In the genomic region with DNA sequence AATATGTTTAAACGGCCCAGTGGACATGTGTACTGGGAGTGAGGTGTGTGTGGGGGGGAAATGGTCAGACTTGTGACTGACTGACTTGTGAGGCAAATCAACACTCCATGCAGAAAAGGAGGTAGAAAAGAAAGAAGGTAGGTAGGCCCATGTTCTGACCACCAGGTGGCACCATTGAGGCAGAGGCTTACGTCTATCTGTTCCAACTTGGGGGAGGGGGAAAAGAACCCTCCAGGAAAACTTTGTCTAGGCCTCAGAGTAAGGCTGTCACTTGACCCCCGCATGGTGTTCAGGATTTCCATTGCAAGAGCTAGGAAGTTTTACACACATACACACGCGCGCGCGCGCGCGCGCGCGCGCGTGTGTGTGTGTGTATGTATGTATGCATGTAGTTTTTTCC, we compare ENCODE assay signal across 8 mouse cellular contexts. TPM values are rescaled to one million over a fixed set of nuclear protein-coding genes. Genes with fewer than 3 reads are reported as not detected.
DNase-seq lines count a peak whose midpoint lies in the region; ATAC-seq and TF ChIP-seq lines count a peak whose summit lies in the region.

No protein-coding gene starts in this region.

- H3K36me3 ChIP-seq in hindbrain, postnatal 0 days (ENCODE audit: insufficient read depth, low read length), result no peaks in the 10 kb centered on the region
- H3K36me3 ChIP-seq in megakaryocyte, embryonic 14.5 days (replicated peaks; ENCODE audit: low read length), result peaks cover 11% of the 10 kb centered on the region

- ATAC-seq in activated CD4-positive, CD25-positive, alpha-beta regulatory T cell, adult 4 months, result peak; percentile 30
- peak; percentile 51 for ATAC-seq in hindbrain, postnatal 0 days

- H3K4me1 ChIP-seq in hindbrain, postnatal 0 days (ENCODE audit: insufficient read depth, low read length), result peaks cover 12% of the 10 kb centered on the region
- H3K4me1 ChIP-seq in megakaryocyte, embryonic 14.5 days, result peaks cover 57% of the 10 kb centered on the region

- H3K9ac ChIP-seq in hindbrain, postnatal 0 days (replicated peaks; ENCODE audit: low read length), result no peak overlapping the region

- DNase-seq in cerebellum, postnatal 36 days, result peak; percentile 71 to 75
- peak; percentile 77 for DNase-seq in gastrocnemius, adult 18-20 months (ENCODE audit: low spot score)
- peak; percentile 91 for DNase-seq in hindbrain, postnatal 0 days (ENCODE audit: low spot score)
- DNase-seq in left cerebral cortex, adult 8-10 months (ENCODE audit: low spot score in 2 of 2), result peak; percentile 20 to 45
- peak; percentile 30 for DNase-seq in right cerebral cortex, postnatal 25 days
- peak; percentile 75 for DNase-seq in yolk sac, embryonic 10.5 days (ENCODE audit: low spot score)

- WGBS in hindbrain, postnatal 0 days, result 13% methylated on average over 16 of the region's 16 CpGs

- no peaks in the 10 kb centered on the region for H3K9me3 ChIP-seq in hindbrain, postnatal 0 days (ENCODE audit: low read length)
- no peaks in the 10 kb centered on the region for H3K9me3 ChIP-seq in megakaryocyte, embryonic 14.5 days

- H3K27me3 ChIP-seq in hindbrain, postnatal 0 days (ENCODE audit: insufficient read depth, low read length), result no peaks in the 10 kb centered on the region
- no peaks in the 10 kb centered on the region for H3K27me3 ChIP-seq in megakaryocyte, embryonic 14.5 days (replicated peaks)

- peak overlapping the region; percentile 76 for H3K4me3 ChIP-seq in hindbrain, postnatal 0 days (ENCODE audit: low read length)
- peak overlapping the region; percentile 83 for H3K4me3 ChIP-seq in megakaryocyte, embryonic 14.5 days (replicated peaks)

- peak overlapping the region; percentile 62 for H3K4me2 ChIP-seq in hindbrain, postnatal 0 days (ENCODE audit: low read depth, low read length)

- no peak overlapping the region for H3K27ac ChIP-seq in hindbrain, postnatal 0 days

- TF ChIP-seq CTCF in hindbrain, postnatal 0 days (IDR thresholded peaks at IDR 0.05; ENCODE audit: low read depth), result peak; percentile 95

RNA-seq across cellular contexts. Expression of a gene that starts 1.8 kb away (rescaled TPM):
- 1 to 10 TPM; 3.2 to 4.4 TPM for polyA plus RNA-seq in activated CD4-positive, CD25-positive, alpha-beta regulatory T cell, adult 4 months (2017; shearing (Covaris generic))
- total RNA-seq in gastrocnemius, adult 18-20 months (2021), result 1 to 10 TPM; 5.2 to 6.1 TPM
- 64.4 and 69.4 TPM in 2 replicates for total RNA-seq in hindbrain, postnatal 0 days (2014; rRNA removed)
- 22.5 and 23.7 TPM in 2 replicates for polyA plus RNA-seq in hindbrain, postnatal 0 days (2015; fragmentation: Nextera tagmentation; extraction: Ambion mirVana)
- total RNA-seq in left cerebral cortex, adult 8-10 months (2022), result 10 to 100 TPM; 39.1 to 42.0 (median 40.4) TPM
- polyA plus RNA-seq in megakaryocyte, embryonic 14.5 days (2012; ENCODE audit: insufficient read depth, low replicate concordance), result 0.28 and 0.58 TPM in 2 replicates

RNA-seq across cellular contexts. Expression of a gene that starts 54.7 kb away (rescaled TPM):
- not detected for polyA plus RNA-seq in activated CD4-positive, CD25-positive, alpha-beta regulatory T cell, adult 4 months (2017; shearing (Covaris generic))
- total RNA-seq in gastrocnemius, adult 18-20 months (2021), result not detected
- total RNA-seq in hindbrain, postnatal 0 days (2014; rRNA removed), result not detected in 2 replicates
- polyA plus RNA-seq in hindbrain, postnatal 0 days (2015; fragmentation: Nextera tagmentation; extraction: Ambion mirVana), result not detected in 2 replicates
- total RNA-seq in left cerebral cortex, adult 8-10 months (2022), result not detected
- not detected in 2 replicates for polyA plus RNA-seq in megakaryocyte, embryonic 14.5 days (2012; ENCODE audit: insufficient read depth, low replicate concordance)

Comparison
In these comparisons a context has a peak if more than half of its experiments do, and no peak if none do; other contexts are left out.
1. DNase-seq: peak in every context shown above with its lines; median percentile 91 in hindbrain, postnatal 0 days; 77 in gastrocnemius, adult 18-20 months; 75 in yolk sac, embryonic 10.5 days; 73 in cerebellum, postnatal 36 days; 32 in left cerebral cortex, adult 8-10 months; 30 in right cerebral cortex, postnatal 25 days.